Mouse (Mus musculus): Measurements from ENCODE around the gene Atp7b. TPM values are rescaled to one million over a fixed set of nuclear protein-coding genes. Genes with fewer than 3 reads are reported as not detected.
A peak's percentile ranks its signal among the peaks of the same experiment; 100 is the strongest.

Atp7b gene
- polyA plus RNA-seq (2012; rRNA removed): 20.0 and 21.5 TPM in 2 replicates

- peak within 1 kb of the TSS; percentile 99 for H3K4me3 ChIP-seq (replicated peaks; ENCODE audit: extremely low read depth, low read depth, low read length)
- H3K4me1 ChIP-seq (ENCODE audit: control insufficient read depth, insufficient read depth, low read length): no peaks in the 10 kb centered on the region
- no peak for DNase-seq
- under 1% methylated on average over 45 of the region's 46 CpGs for WGBS
- no peak for TF ChIP-seq POLR2A (IDR thresholded peaks at IDR 0.05; ENCODE audit: borderline replicate concordance, extremely low read depth, low read depth, low read length)
- no peak for TF ChIP-seq CTCF (IDR thresholded peaks at IDR 0.05; ENCODE audit: insufficient read depth, low read length)
Measured at GRCm38 (mm10) chr8:22059821-22060445, at the start of gene Atp7b. Gene Atp7b, minus strand, starts transcription at chr8:22060305.

DNA sequence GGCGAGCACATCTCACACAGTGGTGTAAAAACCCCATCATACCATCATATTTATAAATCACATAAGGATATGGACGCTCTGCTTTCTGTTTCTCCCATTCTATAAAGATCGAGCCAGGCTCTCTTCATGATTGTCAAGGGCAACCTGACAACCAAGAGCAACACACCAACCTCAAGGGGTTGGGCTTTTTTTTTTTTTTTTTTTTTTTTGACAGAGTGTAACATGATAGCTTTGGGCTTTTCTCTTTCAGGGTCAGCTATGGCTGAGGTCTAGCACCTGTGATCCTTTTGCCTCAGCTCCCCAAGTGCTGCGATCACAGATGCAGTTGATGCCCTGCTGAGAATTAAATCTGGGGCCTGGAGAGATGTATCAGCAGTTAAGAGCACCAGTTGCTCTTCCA, 46.9 kb upstream of the Atp7b start:
- Histone ChIP-seq H3K4me1 (ENCODE audit: control insufficient read depth, insufficient read depth, low read length) (no peaks in the 10 kb centered on the region), H3K4me3 (replicated peaks; ENCODE audit: extremely low read depth, low read depth, low read length) (no peak overlapping the region)
- 63% methylated on average over 4 of the region's 4 CpGs for WGBS
- DNase-seq: no peak
- TF ChIP-seq CTCF (IDR thresholded peaks at IDR 0.05; ENCODE audit: insufficient read depth, low read length) (no peak), POLR2A (IDR thresholded peaks at IDR 0.05; ENCODE audit: borderline replicate concordance, extremely low read depth, low read depth, low read length) (no peak)

DNA sequence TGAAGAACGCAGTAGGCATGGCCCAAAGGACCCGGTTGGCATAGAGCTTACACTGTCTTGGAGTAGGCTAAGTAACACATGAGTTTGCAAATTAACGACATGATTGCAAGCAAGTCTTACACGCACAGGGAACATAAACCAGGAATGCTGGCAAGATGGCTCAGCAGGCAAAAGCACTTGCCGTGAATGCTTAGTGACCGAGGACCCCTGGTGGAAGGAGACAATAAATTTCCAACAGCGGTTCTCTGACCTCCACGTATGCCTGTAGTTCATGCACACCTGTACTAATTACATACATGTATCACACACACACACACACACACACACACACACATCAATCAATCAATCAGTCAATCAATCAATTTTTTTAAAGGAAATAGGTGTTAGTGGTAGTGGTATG, 31.5 kb upstream of the Atp7b start:
- no peak overlapping the region for H3K4me3 ChIP-seq (replicated peaks; ENCODE audit: extremely low read depth, low read depth, low read length)
- DNase-seq: no peak
- TF ChIP-seq CTCF (IDR thresholded peaks at IDR 0.05; ENCODE audit: insufficient read depth, low read length) (peak; percentile 17; the same call in 1 of the 2 replicates), POLR2A (IDR thresholded peaks at IDR 0.05; ENCODE audit: borderline replicate concordance, extremely low read depth, low read depth, low read length) (no peak)
- H3K4me1 ChIP-seq (ENCODE audit: control insufficient read depth, insufficient read depth, low read length): no peaks in the 10 kb centered on the region
- 54% methylated on average over 8 of the region's 8 CpGs for WGBS

GRCm38 (mm10) chr8:22089226-22089625, 29.1 kb upstream of the Atp7b start:
- no peak for TF ChIP-seq CTCF (IDR thresholded peaks at IDR 0.05; ENCODE audit: insufficient read depth, low read length)
- no peak for TF ChIP-seq POLR2A (IDR thresholded peaks at IDR 0.05; ENCODE audit: borderline replicate concordance, extremely low read depth, low read depth, low read length)
- DNase-seq: no peak
- 91% methylated on average over 4 of the region's 4 CpGs for WGBS
- no peak overlapping the region for H3K4me3 ChIP-seq (replicated peaks; ENCODE audit: extremely low read depth, low read depth, low read length)
- H3K4me1 ChIP-seq (ENCODE audit: control insufficient read depth, insufficient read depth, low read length): no peaks in the 10 kb centered on the region

GRCm38 (mm10) chr8:22079313-22080007, 19.4 kb upstream of the Atp7b start:
- DNase-seq: no peak
- no peak overlapping the region for H3K4me3 ChIP-seq (replicated peaks; ENCODE audit: extremely low read depth, low read depth, low read length)
- WGBS: 62% methylated on average over 9 of the region's 9 CpGs
- TF ChIP-seq POLR2A (IDR thresholded peaks at IDR 0.05; ENCODE audit: borderline replicate concordance, extremely low read depth, low read depth, low read length) (no peak), CTCF (IDR thresholded peaks at IDR 0.05; ENCODE audit: insufficient read depth, low read length) (no peak)
- no peaks in the 10 kb centered on the region for H3K4me1 ChIP-seq (ENCODE audit: control insufficient read depth, insufficient read depth, low read length)

DNA sequence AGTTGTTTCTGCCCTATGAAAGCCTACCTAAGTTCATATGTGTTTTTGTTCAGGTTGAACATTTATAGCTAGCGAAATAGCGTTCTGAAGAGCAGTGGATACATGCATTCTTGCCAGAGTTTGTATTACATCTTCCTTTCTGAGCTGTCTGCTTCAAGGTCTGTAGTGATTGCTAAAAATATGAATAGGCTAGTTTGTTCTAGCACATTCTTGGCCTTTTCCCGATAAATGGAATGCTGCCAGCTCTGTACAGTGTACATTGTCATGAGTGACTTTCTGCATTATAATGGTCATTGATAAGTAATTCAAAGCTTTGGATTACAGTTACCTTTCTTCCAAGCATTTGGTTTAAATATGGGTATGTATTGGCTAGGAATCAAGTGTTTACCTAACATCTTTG, 1.0 kb upstream of the Atp7b start:
- WGBS: 1% methylated on average over 3 of the region's 3 CpGs
- no peaks in the 10 kb centered on the region for H3K4me1 ChIP-seq (ENCODE audit: control insufficient read depth, insufficient read depth, low read length)
- no peak for DNase-seq
- peak overlapping the region; percentile 99 for H3K4me3 ChIP-seq (replicated peaks; ENCODE audit: extremely low read depth, low read depth, low read length)
- no peak for TF ChIP-seq CTCF (IDR thresholded peaks at IDR 0.05; ENCODE audit: insufficient read depth, low read length)
- TF ChIP-seq POLR2A (IDR thresholded peaks at IDR 0.05; ENCODE audit: borderline replicate concordance, extremely low read depth, low read depth, low read length): no peak

- no peaks in the 10 kb centered on the region for H3K4me1 ChIP-seq (ENCODE audit: control insufficient read depth, insufficient read depth, low read length)
- peak; percentile 99 for TF ChIP-seq POLR2A (IDR thresholded peaks at IDR 0.05; ENCODE audit: borderline replicate concordance, extremely low read depth, low read depth, low read length)
- TF ChIP-seq CTCF (IDR thresholded peaks at IDR 0.05; ENCODE audit: insufficient read depth, low read length): no peak
- under 1% methylated on average over 36 of the region's 36 CpGs for WGBS
- H3K4me3 ChIP-seq (replicated peaks; ENCODE audit: extremely low read depth, low read depth, low read length): peak within 1 kb of the TSS; percentile 99
- DNase-seq: peak; percentile 91
Measured at GRCm38 (mm10) chr8:22060446-22060889, 363 bp upstream of the Atp7b start, which contains the start of gene Alg11. Gene Alg11, plus strand, starts transcription at chr8:22060721.

DNA sequence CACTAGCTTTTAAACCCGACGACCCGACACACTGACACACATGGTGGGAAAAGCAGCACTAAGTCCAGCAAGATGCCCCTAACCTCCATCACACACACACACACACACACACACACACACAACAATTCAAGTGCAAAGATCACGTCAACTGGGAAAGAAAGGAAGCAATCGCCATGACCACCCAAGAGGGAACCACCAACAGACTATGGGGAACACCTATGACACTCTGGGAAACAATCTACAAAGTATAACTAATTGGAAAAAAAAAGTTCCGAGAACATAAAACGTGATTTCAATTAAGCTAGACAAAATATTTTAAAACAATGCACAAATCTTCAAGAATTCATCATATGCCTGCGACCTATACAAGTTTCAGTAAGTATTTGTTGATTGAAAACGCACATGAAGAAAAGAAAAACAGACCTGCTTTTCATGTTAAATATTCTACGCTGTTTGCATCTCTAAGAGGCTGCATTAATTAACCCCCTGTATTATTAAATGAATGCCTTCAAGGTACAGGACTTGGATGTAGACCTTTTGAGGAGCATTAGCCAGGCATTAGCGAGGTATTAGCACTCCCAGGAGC, 859 bp downstream of the Atp7b start:
- DNase-seq: no peak
- no peak overlapping the region for H3K4me3 ChIP-seq (replicated peaks; ENCODE audit: extremely low read depth, low read depth, low read length)
- no peak for TF ChIP-seq POLR2A (IDR thresholded peaks at IDR 0.05; ENCODE audit: borderline replicate concordance, extremely low read depth, low read depth, low read length)
- TF ChIP-seq CTCF (IDR thresholded peaks at IDR 0.05; ENCODE audit: insufficient read depth, low read length): no peak
- WGBS: 47% methylated on average over 11 of the region's 11 CpGs
- no peaks in the 10 kb centered on the region for H3K4me1 ChIP-seq (ENCODE audit: control insufficient read depth, insufficient read depth, low read length)

DNA sequence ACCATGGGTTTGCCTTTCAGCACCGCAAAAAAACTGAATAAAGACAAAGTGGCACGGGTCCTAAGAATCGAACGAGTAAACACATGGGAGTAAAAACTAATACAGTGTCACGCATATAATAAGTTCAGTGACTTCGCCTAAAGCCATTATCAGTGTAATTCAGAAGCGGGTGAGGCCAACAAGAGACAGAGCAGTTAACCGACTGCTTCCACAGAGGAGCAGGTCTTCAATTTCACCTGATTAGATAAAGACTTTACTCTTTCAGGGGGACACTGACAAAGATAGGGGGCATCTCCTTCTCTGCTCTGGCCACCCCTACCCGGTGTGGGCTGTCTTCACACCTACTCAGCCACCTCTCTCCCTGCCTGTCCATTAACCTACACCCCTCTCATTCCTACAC, 1.7 kb downstream of the Atp7b start:
- TF ChIP-seq POLR2A (IDR thresholded peaks at IDR 0.05; ENCODE audit: borderline replicate concordance, extremely low read depth, low read depth, low read length) (no peak), CTCF (IDR thresholded peaks at IDR 0.05; ENCODE audit: insufficient read depth, low read length) (no peak)
- no peak for DNase-seq
- Histone ChIP-seq H3K4me1 (ENCODE audit: control insufficient read depth, insufficient read depth, low read length) (no peaks in the 10 kb centered on the region), H3K4me3 (replicated peaks; ENCODE audit: extremely low read depth, low read depth, low read length) (no peak overlapping the region)
- 67% methylated on average over 9 of the region's 9 CpGs for WGBS

All from lung, adult 2 months (tissue).